Mouse (Mus musculus) hindbrain, embryonic 14.5 days (tissue): Measurements from ENCODE around the gene Tnfrsf13c. TPM values are rescaled to one million over a fixed set of nuclear protein-coding genes. Genes with fewer than 3 reads are reported as not detected.

Experiments used
- ATAC-seq: fragments of 200-750 bp; cut with Nextera tagmentation; 2 replicates; pipeline ENCODE4 v1.8.0; 2017; ENCODE audit warnings: moderate number of reproducible peaks, mild to moderate bottlenecking, moderate TSS enrichment, moderate library complexity; ENCODE audit not compliant: low FRiP score
- DNase-seq: peaks from one replicate; pipeline ENCODE4 v3.0.0-alpha.2; 2015; ENCODE audit warnings: low spot score
- H3K27ac ChIP-seq: fragments of 300-500 bp; sonication (generic); 2 replicates; pipeline ENCODE4 v1.5.1; 2014; ENCODE audit warnings: mild to moderate bottlenecking, moderate library complexity
- H3K27me3 ChIP-seq: fragments of 300-500 bp; sonication (generic); 2 replicates; pipeline ENCODE4 v1.6.1; 2014; ENCODE audit warnings: mild to moderate bottlenecking, low read length, mixed read lengths; ENCODE audit not compliant: control insufficient read depth, insufficient read depth
- H3K36me3 ChIP-seq: fragments of 300-500 bp; sonication (generic); replicated peaks from 2 replicates; pipeline ENCODE4 v1.6.1; 2014; ENCODE audit not compliant: control insufficient read depth, insufficient read depth
- H3K4me1 ChIP-seq: fragments of 300-500 bp; sonication (generic); replicated peaks from 2 replicates; pipeline ENCODE4 v1.6.1; 2014; ENCODE audit warnings: antibody characterized with exemption, low read length, mixed read lengths; ENCODE audit not compliant: control insufficient read depth, insufficient read depth
- H3K4me2 ChIP-seq: fragments of 300-500 bp; sonication (generic); replicated peaks from 2 replicates; pipeline ENCODE4 v1.6.1; 2014; ENCODE audit warnings: mild to moderate bottlenecking, moderate library complexity
- H3K4me3 ChIP-seq: fragments of 300-500 bp; sonication (generic); replicated peaks from 2 replicates; pipeline ENCODE4 v1.5.1; 2014; ENCODE audit warnings: mild to moderate bottlenecking, low read length
- H3K9ac ChIP-seq: fragments of 300-500 bp; sonication (generic); 2 replicates; pipeline ENCODE4 v1.6.1; 2014
- H3K9me3 ChIP-seq: fragments of 300-500 bp; sonication (generic); 2 replicates; pipeline ENCODE4 v1.6.1; 2016; ENCODE audit warnings: low read length; ENCODE audit not compliant: control insufficient read depth
- WGBS: fragments of 180-500 bp; shearing (Covaris S2); extraction: QIAGEN DNeasy Blood & Tissue Kit; methylation state at CpG from one replicate; pipeline ENCODE4 v1.1.7; 2014; 5-methylcytosine and 5-hydroxymethylcytosine counted together
- polyA plus RNA-seq: library from polyadenylated mRNA; unstranded; fragments of >200 nt; fragmentation: Nextera tagmentation; extraction: Ambion mirVana; gene quantifications from 2 replicates; pipeline ENCODE4 v1.2.1, GENCODE M21; 2014

Tnfrsf13c gene
- 0.51 and 0.68 TPM in 2 replicates for polyA plus RNA-seq

- no peak for DNase-seq
- no peaks in the 10 kb centered on the region for H3K9me3 ChIP-seq
These were observed at the start of gene Tnfrsf13c for GRCm38 (mm10) chr15:82223657-82224601. Gene Tnfrsf13c, minus strand, starts transcription at chr15:82224369.

GRCm38 (mm10) chr15:82272295-82272694 is 48.1 kb upstream of the Tnfrsf13c start:
- ATAC-seq, result no peak
- Histone ChIP-seq H3K27ac (no peak overlapping the region), H3K4me2 (no peak overlapping the region), H3K9me3 (no peaks in the 10 kb centered on the region), H3K4me3 (no peak overlapping the region), H3K9ac (no peak overlapping the region), H3K4me1 (peaks cover 39% of the 10 kb centered on the region), H3K27me3 (no peaks in the 10 kb centered on the region), H3K36me3 (no peaks in the 10 kb centered on the region)
- no peak for DNase-seq
- WGBS, result 89% methylated on average over 6 of the region's 6 CpGs

More at GRCm38 (mm10) chr15:82223657-82224601, at the start of gene Tnfrsf13c:
- Histone ChIP-seq H3K27ac (no peak within 1 kb of the TSS), H3K9ac (peak within 1 kb of the TSS; percentile 42; the same call in 1 of the 2 replicates), H3K4me1 (peaks cover 11% of the 10 kb centered on the region; the same call in 1 of the 2 replicates), H3K27me3 (peaks cover 8% of the 10 kb centered on the region; the same call in 1 of the 2 replicates), H3K36me3 (no peaks in the 10 kb centered on the region), H3K4me2 (peak within 1 kb of the TSS; percentile 54), H3K4me3 (peak within 1 kb of the TSS; percentile 27)
- peak; percentile 35; the same call in 1 of the 2 replicates for ATAC-seq
- 1% methylated on average over 44 of the region's 44 CpGs for WGBS

- H3K9ac ChIP-seq, result no peak overlapping the region
- no peak overlapping the region for H3K4me3 ChIP-seq
- peak; percentile 84 for DNase-seq
- H3K4me1 ChIP-seq, result peaks cover 28% of the 10 kb centered on the region
- WGBS, result 2% methylated on average over 5 of the region's 5 CpGs
- ATAC-seq, result no peak
- H3K4me2 ChIP-seq, result no peak overlapping the region
- no peaks in the 10 kb centered on the region for H3K9me3 ChIP-seq
- no peaks in the 10 kb centered on the region for H3K27me3 ChIP-seq
- H3K27ac ChIP-seq, result no peak overlapping the region
- no peaks in the 10 kb centered on the region for H3K36me3 ChIP-seq
These were observed 47.0 kb upstream of the Tnfrsf13c start for GRCm38 (mm10) chr15:82271201-82271600.

- Histone ChIP-seq H3K4me2 (no peak overlapping the region), H3K4me1 (peaks cover 20% of the 10 kb centered on the region), H3K4me3 (no peak overlapping the region), H3K36me3 (no peaks in the 10 kb centered on the region), H3K27me3 (no peaks in the 10 kb centered on the region), H3K9me3 (no peaks in the 10 kb centered on the region), H3K27ac (peak overlapping the region; percentile 70; the same call in 1 of the 2 replicates), H3K9ac (no peak overlapping the region)
- no peak for ATAC-seq
- DNase-seq, result no peak
- 77% methylated on average over 9 of the region's 9 CpGs for WGBS
These were observed 44.6 kb upstream of the Tnfrsf13c start for GRCm38 (mm10) chr15:82268783-82269182.

- no peak overlapping the region for H3K4me2 ChIP-seq
- peaks cover 20% of the 10 kb centered on the region for H3K4me1 ChIP-seq
- 0 out of 2 replicates have a peak overlapping the region, but pooled peaks have one; percentile 17 for H3K9ac ChIP-seq
- no peak overlapping the region for H3K4me3 ChIP-seq
- no peaks in the 10 kb centered on the region for H3K9me3 ChIP-seq
- H3K27me3 ChIP-seq, result no peaks in the 10 kb centered on the region
- H3K27ac ChIP-seq, result peak overlapping the region; percentile 70
- H3K36me3 ChIP-seq, result no peaks in the 10 kb centered on the region
- WGBS, result 11% methylated on average over 3 of the region's 3 CpGs
- ATAC-seq (no peak; the same call in 1 of the 2 replicates), DNase-seq (peak; percentile 56)
These were observed 44.0 kb upstream of the Tnfrsf13c start for GRCm38 (mm10) chr15:82268185-82268584.

- Histone ChIP-seq H3K9ac (no peak overlapping the region), H3K9me3 (no peaks in the 10 kb centered on the region), H3K4me2 (no peak overlapping the region), H3K36me3 (no peaks in the 10 kb centered on the region), H3K27ac (no peak overlapping the region), H3K4me1 (peaks cover 20% of the 10 kb centered on the region), H3K4me3 (no peak overlapping the region), H3K27me3 (no peaks in the 10 kb centered on the region)
- DNase-seq (peak; percentile 86), ATAC-seq (no peak)
- WGBS, result 14% methylated on average over 6 of the region's 6 CpGs
These were observed 42.2 kb upstream of the Tnfrsf13c start for GRCm38 (mm10) chr15:82266356-82266755.

- no peak overlapping the region for H3K9ac ChIP-seq
- peak; percentile 59 for DNase-seq
- no peak overlapping the region for H3K4me2 ChIP-seq
- no peak overlapping the region for H3K27ac ChIP-seq
- no peaks in the 10 kb centered on the region for H3K9me3 ChIP-seq
- H3K4me1 ChIP-seq, result peaks cover 26% of the 10 kb centered on the region
- 10% methylated on average over 16 of the region's 16 CpGs for WGBS
- H3K36me3 ChIP-seq, result no peaks in the 10 kb centered on the region
- no peaks in the 10 kb centered on the region for H3K27me3 ChIP-seq
- H3K4me3 ChIP-seq, result no peak overlapping the region
- no peak for ATAC-seq
These were observed 35.3 kb upstream of the Tnfrsf13c start for GRCm38 (mm10) chr15:82259510-82259909.

- ATAC-seq, result peak; percentile 92
- 5% methylated on average over 10 of the region's 10 CpGs for WGBS
- H3K4me3 ChIP-seq, result peak overlapping the region; percentile 40
These were observed 31.8 kb upstream of the Tnfrsf13c start for GRCm38 (mm10) chr15:82255944-82256383.

GRCm38 (mm10) chr15:82255248-82255647 is 31.1 kb upstream of the Tnfrsf13c start:
- peak overlapping the region; percentile 53 for H3K4me2 ChIP-seq
- no peak overlapping the region for H3K9ac ChIP-seq
- H3K27ac ChIP-seq, result peak overlapping the region; percentile 83
- H3K4me1 ChIP-seq, result peaks cover 26% of the 10 kb centered on the region
- DNase-seq (no peak), ATAC-seq (no peak)
- H3K36me3 ChIP-seq, result no peaks in the 10 kb centered on the region
- no peaks in the 10 kb centered on the region for H3K27me3 ChIP-seq
- H3K9me3 ChIP-seq, result no peaks in the 10 kb centered on the region
- no peak overlapping the region for H3K4me3 ChIP-seq
- WGBS, result 44% methylated on average over 4 of the region's 4 CpGs

More at GRCm38 (mm10) chr15:82255944-82256383, 31.8 kb upstream of the Tnfrsf13c start:
- Histone ChIP-seq H3K27me3 (no peaks in the 10 kb centered on the region), H3K9ac (peak overlapping the region; percentile 67), H3K4me1 (peaks cover 26% of the 10 kb centered on the region), H3K4me2 (peak overlapping the region; percentile 53), H3K27ac (peak overlapping the region; percentile 83), H3K36me3 (no peaks in the 10 kb centered on the region), H3K9me3 (no peaks in the 10 kb centered on the region)
- DNase-seq, result peak; percentile 78
